In the genomic region with DNA sequence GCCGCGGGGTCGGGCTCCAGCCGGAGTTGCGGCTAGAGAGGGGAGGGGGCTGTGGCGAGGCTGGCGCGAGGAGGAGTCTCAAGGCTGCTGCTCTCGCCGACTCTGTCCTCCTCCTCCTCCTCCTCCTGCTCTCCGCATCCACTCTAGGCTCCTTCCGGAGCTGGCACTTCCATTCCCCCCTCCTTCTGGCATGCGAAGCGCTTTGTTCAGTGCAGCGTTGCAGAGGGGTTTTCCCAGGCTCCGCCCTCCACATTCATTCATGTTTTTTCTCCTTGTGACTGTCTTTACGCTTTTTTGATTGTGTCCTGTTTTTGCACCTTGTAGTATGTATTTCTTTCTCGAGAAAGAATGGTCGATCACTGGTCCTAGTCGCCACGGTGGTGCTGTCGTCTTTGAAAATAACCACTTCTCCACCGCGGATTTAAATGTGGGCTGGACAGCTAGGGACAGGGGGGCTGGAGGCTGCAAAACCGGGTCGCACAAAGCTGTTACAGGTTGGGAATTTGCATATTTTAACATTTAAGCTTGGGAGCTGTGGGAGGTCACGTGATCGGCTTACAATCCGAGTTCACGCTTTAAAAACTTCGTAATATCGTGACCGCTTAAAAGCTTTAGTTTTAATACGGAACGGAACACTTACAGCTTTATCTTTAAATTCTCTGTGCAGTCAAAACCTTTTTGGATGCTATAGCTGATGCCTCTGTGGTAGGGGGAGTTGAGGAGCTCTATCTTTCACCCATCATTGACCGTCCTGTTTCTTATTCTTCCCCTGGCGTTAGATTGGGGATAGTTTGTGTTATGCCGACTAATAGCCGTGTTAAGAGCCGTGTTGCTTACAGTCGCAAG, we compare ENCODE assay signal across 8 mouse cellular contexts. TPM values are rescaled to one million over a fixed set of nuclear protein-coding genes. Genes with fewer than 3 reads are reported as not detected.
DNase-seq lines count a peak whose midpoint lies in the region; ATAC-seq and TF ChIP-seq lines count a peak whose summit lies in the region.

No protein-coding gene starts in this region.

- peak overlapping the region; percentile 49 for H3K4me3 ChIP-seq in C2C12 (ENCODE audit: insufficient read depth, poor library complexity, severe bottlenecking)
- peak overlapping the region; percentile 82 for H3K4me3 ChIP-seq in embryonic facial prominence, embryonic 14.5 days (ENCODE audit: low read depth, low read length)
- H3K4me3 ChIP-seq in heart, embryonic 10.5 days, result peak overlapping the region; percentile 97
- peak overlapping the region; percentile 72 for H3K4me3 ChIP-seq in kidney, embryonic 14.5 days (ENCODE audit: low read length)
- peak overlapping the region; percentile 95 for H3K4me3 ChIP-seq in midbrain, postnatal 0 days (ENCODE audit: low read depth, low read length)

- peaks cover 27% of the 10 kb centered on the region for H3K79me2 ChIP-seq in C2C12 (ENCODE audit: control insufficient read depth, insufficient read depth)

- peaks cover 7% of the 10 kb centered on the region; the same call in 1 of the 2 replicates for H3K4me1 ChIP-seq in embryonic facial prominence, embryonic 14.5 days (ENCODE audit: control insufficient read depth, insufficient read depth, low read length)
- peaks cover 13% of the 10 kb centered on the region; the same call in 1 of the 2 replicates for H3K4me1 ChIP-seq in heart, embryonic 10.5 days
- H3K4me1 ChIP-seq in kidney, embryonic 14.5 days (ENCODE audit: control insufficient read depth, insufficient read depth, low read length), result peaks cover 4% of the 10 kb centered on the region; the same call in 1 of the 2 replicates
- H3K4me1 ChIP-seq in midbrain, postnatal 0 days (ENCODE audit: insufficient read depth, low read length), result peaks cover 3% of the 10 kb centered on the region; the same call in 1 of the 2 replicates

- ATAC-seq in embryonic facial prominence, embryonic 14.5 days (ENCODE audit: low read depth), result peak; percentile 65
- peak; percentile 64 for ATAC-seq in kidney, embryonic 14.5 days (ENCODE audit: low FRiP score, low TSS enrichment)
- peak; percentile 77 for ATAC-seq in midbrain, postnatal 0 days (ENCODE audit: low FRiP score)

- peak; percentile 17 to 42 for DNase-seq in adrenal gland, postnatal 4 days (ENCODE audit: low spot score in 2 of 2)
- peak; percentile 93 for DNase-seq in embryonic facial prominence, embryonic 14.5 days (ENCODE audit: low spot score)
- peak; percentile 93 for DNase-seq in heart, embryonic 10.5 days (ENCODE audit: low spot score)
- DNase-seq in liver, result peak; percentile 64
- DNase-seq in midbrain, postnatal 0 days (ENCODE audit: low spot score), result peak; percentile 89
- DNase-seq in spleen, postnatal 10 days (ENCODE audit: low spot score in 2 of 2), result peak; percentile 40 to 79

- under 1% methylated on average over 31 of the region's 41 CpGs for WGBS in embryonic facial prominence, embryonic 14.5 days
- under 1% methylated on average over 41 of the region's 41 CpGs for WGBS in heart, embryonic 10.5 days
- 1% methylated on average over 36 of the region's 41 CpGs for WGBS in kidney, embryonic 14.5 days
- under 1% methylated on average over 38 of the region's 41 CpGs for WGBS in midbrain, postnatal 0 days

- no peaks in the 10 kb centered on the region for H3K79me3 ChIP-seq in C2C12 (ENCODE audit: low read depth)

- TF ChIP-seq CTCF in C2C12 (IDR thresholded peaks at IDR 0.05; ENCODE audit: control insufficient read depth, insufficient read depth, insufficient read length), result no peak
- peak; percentile 42 for TF ChIP-seq CTCF in midbrain, postnatal 0 days (IDR thresholded peaks at IDR 0.05)

- no peaks in the 10 kb centered on the region for H3K27me3 ChIP-seq in C2C12 (ENCODE audit: control insufficient read depth, insufficient read depth, insufficient read length)
- no peaks in the 10 kb centered on the region for H3K27me3 ChIP-seq in embryonic facial prominence, embryonic 14.5 days (replicated peaks; ENCODE audit: control insufficient read depth, insufficient read depth, low read length)
- no peaks in the 10 kb centered on the region for H3K27me3 ChIP-seq in heart, embryonic 10.5 days (ENCODE audit: insufficient read depth, poor library complexity, severe bottlenecking)
- H3K27me3 ChIP-seq in kidney, embryonic 14.5 days (ENCODE audit: control insufficient read depth, insufficient read depth, low read length), result no peaks in the 10 kb centered on the region
- H3K27me3 ChIP-seq in midbrain, postnatal 0 days (ENCODE audit: insufficient read depth, low read length), result no peaks in the 10 kb centered on the region

- no peaks in the 10 kb centered on the region for H3K36me3 ChIP-seq in C2C12 (ENCODE audit: control insufficient read depth, insufficient read depth)
- H3K36me3 ChIP-seq in embryonic facial prominence, embryonic 14.5 days (ENCODE audit: control insufficient read depth, insufficient read depth, low read length), result peaks cover 22% of the 10 kb centered on the region
- H3K36me3 ChIP-seq in heart, embryonic 10.5 days, result peaks cover 24% of the 10 kb centered on the region
- peaks cover 15% of the 10 kb centered on the region; the same call in 1 of the 2 replicates for H3K36me3 ChIP-seq in kidney, embryonic 14.5 days (ENCODE audit: control insufficient read depth, insufficient read depth, low read length)
- H3K36me3 ChIP-seq in midbrain, postnatal 0 days (ENCODE audit: insufficient read depth, low read length), result no peaks in the 10 kb centered on the region; the same call in 1 of the 2 replicates

- peak overlapping the region; percentile 88 for H3K9ac ChIP-seq in embryonic facial prominence, embryonic 14.5 days (ENCODE audit: low read depth, low read length)
- peak overlapping the region; percentile 78 for H3K9ac ChIP-seq in kidney, embryonic 14.5 days (ENCODE audit: low read depth, low read length)
- peak overlapping the region; percentile 90 for H3K9ac ChIP-seq in midbrain, postnatal 0 days (replicated peaks; ENCODE audit: low read length, poor library complexity, severe bottlenecking)

- peak overlapping the region; percentile 90 for H3ac ChIP-seq in C2C12 (ENCODE audit: control insufficient read depth, insufficient read length, low read depth)

- H3K9me3 ChIP-seq in embryonic facial prominence, embryonic 14.5 days (ENCODE audit: control insufficient read depth, low read length), result no peaks in the 10 kb centered on the region
- no peaks in the 10 kb centered on the region for H3K9me3 ChIP-seq in heart, embryonic 10.5 days
- no peaks in the 10 kb centered on the region for H3K9me3 ChIP-seq in kidney, embryonic 14.5 days (ENCODE audit: control insufficient read depth, low read length)
- H3K9me3 ChIP-seq in midbrain, postnatal 0 days (ENCODE audit: low read length), result no peaks in the 10 kb centered on the region

- peak overlapping the region; percentile 85 for H3K4me2 ChIP-seq in embryonic facial prominence, embryonic 14.5 days (ENCODE audit: low read depth, low read length)
- H3K4me2 ChIP-seq in kidney, embryonic 14.5 days (replicated peaks; ENCODE audit: low read depth, low read length), result peak overlapping the region; percentile 84
- peak overlapping the region; percentile 94 for H3K4me2 ChIP-seq in midbrain, postnatal 0 days (ENCODE audit: low read depth, low read length, poor library complexity, severe bottlenecking)

- peak overlapping the region; percentile 94 for H3K27ac ChIP-seq in embryonic facial prominence, embryonic 14.5 days (replicated peaks; ENCODE audit: low read depth, low read length)
- H3K27ac ChIP-seq in heart, embryonic 10.5 days, result peak overlapping the region; percentile 98
- peak overlapping the region; percentile 97 for H3K27ac ChIP-seq in kidney, embryonic 14.5 days (ENCODE audit: low read depth, low read length)
- peak overlapping the region; percentile 92 for H3K27ac ChIP-seq in midbrain, postnatal 0 days (ENCODE audit: low read depth, low read length)

TF ChIP-seq in C2C12, 6 proteins besides CTCF, POLR2A, EP300 and RAD21:
- peak; percentile 90 for TF ChIP-seq USF1 (IDR thresholded peaks at IDR 0.05; ENCODE audit: low read depth)
- no peak for TF ChIP-seq CEBPB (IDR thresholded peaks at IDR 0.05; ENCODE audit: low read depth)
- TF ChIP-seq MAX (IDR thresholded peaks at IDR 0.05), result no peak
- TF ChIP-seq MYOG (IDR thresholded peaks at IDR 0.05; ENCODE audit: control insufficient read depth, extremely low read depth, insufficient read length), result no peak
- TF ChIP-seq FOSL1 (IDR thresholded peaks at IDR 0.05; ENCODE audit: insufficient read depth, low read length, poor library complexity, severe bottlenecking), result no peak

RNA-seq across cellular contexts. Expression of a gene that starts 1.1 kb away (rescaled TPM):
- 2.2 TPM for polyA plus RNA-seq in C2C12 (2012; fragmentation: generic; extraction: Trizol)
- 10 to 100 TPM; 34.2 to 39.5 TPM for total RNA-seq in adrenal gland, postnatal 4 days (2021)
- 10.9 and 11.3 TPM in 2 replicates for polyA plus RNA-seq in embryonic facial prominence, embryonic 14.5 days (2014; fragmentation: Nextera tagmentation; extraction: Ambion mirVana)
- 7.5 and 8.2 TPM in 2 replicates for polyA plus RNA-seq in heart, embryonic 10.5 days (2016; fragmentation: Nextera tagmentation; extraction: Ambion mirVana)
- 14.3 and 16.1 TPM in 2 replicates for polyA plus RNA-seq in kidney, embryonic 14.5 days (2014; fragmentation: Nextera tagmentation; extraction: Ambion mirVana)
- total RNA-seq in midbrain, postnatal 0 days (2014; rRNA removed), result 37.2 and 38.0 TPM in 2 replicates
- polyA plus RNA-seq in midbrain, postnatal 0 days (2015; fragmentation: Nextera tagmentation; extraction: Ambion mirVana), result 13.8 and 19.5 TPM in 2 replicates

Comparison
In these comparisons a context has a peak if more than half of its experiments do, and no peak if none do; other contexts are left out.
1. Peak in every context shown above with its lines: DNase-seq, ATAC-seq, H3K4me3 ChIP-seq and H3K27ac ChIP-seq.
2. DNase-seq: peak in every context shown above with its lines; median percentile 93 in embryonic facial prominence, embryonic 14.5 days; 93 in heart, embryonic 10.5 days; 89 in midbrain, postnatal 0 days; 64 in liver; 60 in spleen, postnatal 10 days; 30 in adrenal gland, postnatal 4 days.